Mouse (Mus musculus) erythroblast, embryonic 14.5 days (primary cell): ENCODE data around the gene Dnaja1.

Experiments
- GATA1 ChIP-seq: IDR thresholded peaks from 2 replicates; pipeline ENCODE4 v1.6.1; 2012; ENCODE audit warnings: low read length, inconsistent platforms, mixed read lengths
- TAL1 ChIP-seq: IDR thresholded peaks from 3 replicates; pipeline ENCODE4 v1.6.1; 2012; ENCODE audit warnings: low read length, inconsistent platforms, mixed read lengths

- no peak for TF ChIP-seq TAL1
- TF ChIP-seq GATA1, result no peak
These were observed 64.6 kb downstream of the Dnaja1 start for GRCm38 (mm10) chr4:40786578-40786977.
